Mouse (Mus musculus) liver, embryonic 14.5 days (tissue): ENCODE data around the gene Matn3.

ENCODE experiments used
- CTCF ChIP-seq: IDR thresholded peaks from 2 replicates; pipeline ENCODE4 v1.5.1; 2016; ENCODE audit warnings: antibody characterized with exemption, low read depth, control low read depth
- EP300 ChIP-seq: IDR thresholded peaks from 2 replicates; pipeline ENCODE4 v1.6.1; 2016; ENCODE audit warnings: antibody characterized with exemption, low read depth

- TF ChIP-seq CTCF (no peak), EP300 (no peak)
Measured at GRCm38 (mm10) chr12:8898879-8899785, 48.6 kb upstream of the Matn3 start.
